Mouse (Mus musculus) left cerebral cortex, adult 2 months (tissue): Measurements from ENCODE around the gene Nhlrc3. TPM values are rescaled to one million over a fixed set of nuclear protein-coding genes. Genes with fewer than 3 reads are reported as not detected.

ENCODE experiments used
- DNase-seq, 2 experiments: peaks; one replicate each; pipeline ENCODE4 v3.0.0; 2021 to 2022; ENCODE audit warnings: low spot score in 2 of 2, mixed read lengths in 1 of 2; ENCODE audit errors: extremely low spot score in 1 of 2
- H3K27ac ChIP-seq: fragments of 200-600 bp; 2 replicates; pipeline ENCODE4 v1.8.1; 2022
- H3K4me3 ChIP-seq: fragments of 200-600 bp; 2 replicates; pipeline ENCODE4 v1.8.1; 2022
- CTCF ChIP-seq: fragments of 200-600 bp; IDR thresholded peaks from 2 replicates; pipeline ENCODE4 v1.8.1; 2022; ENCODE audit warnings: antibody characterized with exemption, mild to moderate bottlenecking, moderate library complexity
- intact Hi-C: fragments of 180-260 bp; cut with DNase I; formaldehyde crosslinking; loops from one replicate; pipeline ENCODE4 v1.15.1; 2025
- total RNA-seq, 2 experiments: library from RNA; stranded (reverse); gene quantifications; 2 replicates each; pipeline ENCODE4 v1.2.3; 2021

Gene Nhlrc3
- total RNA-seq, 2 experiments from 2014 or later, result 8.2 to 11.1 TPM

DNA sequence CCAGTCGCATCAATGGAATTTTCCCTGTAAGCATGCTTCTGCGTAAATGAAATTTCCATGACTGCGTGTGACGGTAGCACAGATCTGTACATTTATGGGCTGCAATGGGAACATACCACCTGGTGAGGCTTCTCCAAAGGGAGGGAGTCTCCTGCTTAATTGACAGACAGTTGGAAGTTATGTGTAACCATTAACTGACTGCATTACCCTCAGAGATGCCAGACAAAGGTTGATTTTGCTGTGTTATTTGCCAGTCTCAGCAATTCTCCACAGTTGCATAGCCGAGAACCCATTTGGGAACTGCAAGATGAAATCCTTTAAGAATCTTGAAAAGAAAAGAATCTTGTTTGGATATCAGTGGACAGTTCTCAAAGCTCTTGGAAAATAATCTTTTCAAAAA, 8.9 kb upstream of the Nhlrc3 start:
- H3K4me3 ChIP-seq, result no peak overlapping the region
- intact Hi-C loops, result no loop called here
- TF ChIP-seq CTCF, result no peak

DNA sequence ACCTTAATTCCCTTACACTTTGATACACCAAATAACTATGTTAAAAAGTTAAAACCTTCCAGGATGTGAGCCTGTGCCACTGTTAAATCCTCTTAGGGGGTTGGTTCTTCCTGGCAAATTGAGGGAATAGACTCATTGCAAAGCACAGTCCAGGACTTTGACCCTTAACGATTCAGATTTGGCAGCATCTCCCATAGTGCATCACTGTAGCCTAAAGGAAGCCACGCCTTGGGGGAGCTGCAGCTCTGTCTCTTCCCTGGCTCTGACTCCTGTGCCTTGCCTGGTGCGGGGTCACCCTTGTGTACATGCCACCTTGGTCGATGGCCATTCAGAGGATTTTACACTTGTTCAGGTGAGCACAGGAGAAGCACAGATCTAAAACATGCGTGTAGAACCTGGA, 6.5 kb upstream of the Nhlrc3 start:
- H3K27ac ChIP-seq, result no peak overlapping the region
- intact Hi-C loops, result no loop called here
- no peak for DNase-seq
- TF ChIP-seq CTCF, result no peak
- H3K4me3 ChIP-seq, result no peak overlapping the region

More for the DNA sequence above, 8.9 kb upstream of the Nhlrc3 start:
- DNase-seq, result no peak
- H3K27ac ChIP-seq, result no peak overlapping the region

- intact Hi-C loops, result no loop called here
- DNase-seq, result no peak
- Histone ChIP-seq H3K27ac (no peak overlapping the region), H3K4me3 (no peak overlapping the region)
- TF ChIP-seq CTCF, result no peak
Observed at GRCm38 (mm10) chr3:53467356-53467755, 4.2 kb upstream of the Nhlrc3 start.

- no peak for TF ChIP-seq CTCF
- DNase-seq, result no peak
- H3K4me3 ChIP-seq, result no peak overlapping the region
- H3K27ac ChIP-seq, result no peak overlapping the region
- intact Hi-C loops, result no loop called here
Observed at GRCm38 (mm10) chr3:53466481-53466880, 3.3 kb upstream of the Nhlrc3 start.

GRCm38 (mm10) chr3:53465330-53465729, 2.2 kb upstream of the Nhlrc3 start:
- no peak for DNase-seq
- no peak overlapping the region for H3K27ac ChIP-seq
- peak overlapping the region; percentile 82; the same call in 1 of the 2 replicates for H3K4me3 ChIP-seq

DNA sequence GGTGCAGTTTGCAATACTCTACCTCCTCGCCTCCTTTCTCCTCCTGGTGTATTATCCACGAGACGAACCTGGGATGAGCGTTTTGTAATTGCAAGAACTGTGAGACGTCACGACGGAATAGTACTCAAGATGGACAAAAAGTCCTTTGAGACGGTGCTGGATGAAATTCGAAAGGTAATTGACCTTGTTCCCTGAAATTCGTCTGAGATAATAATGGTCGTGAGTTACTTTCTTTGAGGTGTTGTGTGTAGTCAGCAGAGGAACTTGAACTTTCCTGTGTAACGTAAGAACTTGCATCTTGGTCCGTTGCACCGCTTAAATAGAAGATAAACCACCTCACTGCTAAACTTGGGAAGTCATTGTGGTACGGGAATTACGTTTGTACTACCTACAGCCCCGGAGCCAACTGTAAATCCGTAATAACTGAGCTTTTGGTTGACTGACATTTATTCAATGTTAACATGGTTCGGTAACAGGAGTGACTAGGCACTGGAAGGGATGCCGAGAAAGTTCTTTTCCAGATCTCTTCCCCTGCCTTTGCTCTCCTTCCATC, 1.1 kb upstream of the Nhlrc3 start:
- Histone ChIP-seq H3K4me3 (peak overlapping the region; percentile 82), H3K27ac (peak overlapping the region; percentile 100)
- no peak for DNase-seq
- intact Hi-C loops, result loop anchor here (5.0 kb wide), 2 partner anchors 398 to 447 kb away; partner anchors contain the start of genes Cog6 and Ufm1
- no peak for TF ChIP-seq CTCF

More at GRCm38 (mm10) chr3:53465330-53465729, 2.2 kb upstream of the Nhlrc3 start:
- intact Hi-C loops, result no loop called here
- no peak for TF ChIP-seq CTCF

DNA sequence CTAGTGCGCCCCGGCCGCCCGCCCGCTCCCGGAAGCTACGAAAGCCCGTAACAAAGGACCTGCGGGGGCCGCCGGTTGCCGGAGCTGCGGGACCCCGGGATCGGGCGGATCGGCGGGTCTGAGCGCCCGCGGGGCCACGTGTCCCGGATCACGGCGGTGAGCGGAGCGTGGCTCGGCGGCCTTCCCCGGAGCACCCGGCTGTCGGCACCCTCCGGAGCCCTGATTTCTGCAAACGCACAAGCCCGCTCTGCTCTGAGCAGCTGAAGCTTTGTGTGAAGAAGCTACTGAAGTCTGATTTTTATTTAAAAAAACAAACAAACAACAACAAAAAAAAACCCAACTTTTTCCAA, 608 bp upstream of the Nhlrc3 start:
- no peak for TF ChIP-seq CTCF
- intact Hi-C loops, result loop anchor here (5.0 kb wide), 2 partner anchors 399 to 446 kb away; partner anchors contain the start of genes Cog6 and Ufm1
- Histone ChIP-seq H3K27ac (peak overlapping the region; percentile 100), H3K4me3 (peak overlapping the region; percentile 82)
- DNase-seq, result no peak

- Histone ChIP-seq H3K4me3 (peak overlapping the region; percentile 82), H3K27ac (peak overlapping the region; percentile 100)
- intact Hi-C loops, result loop anchor here (5.0 kb wide), 2 partner anchors 400 to 445 kb away; partner anchors contain the start of genes Cog6 and Ufm1
- no peak for DNase-seq
- TF ChIP-seq CTCF, result no peak
Observed at GRCm38 (mm10) chr3:53462701-53463045, 459 bp downstream of the Nhlrc3 start.

DNA sequence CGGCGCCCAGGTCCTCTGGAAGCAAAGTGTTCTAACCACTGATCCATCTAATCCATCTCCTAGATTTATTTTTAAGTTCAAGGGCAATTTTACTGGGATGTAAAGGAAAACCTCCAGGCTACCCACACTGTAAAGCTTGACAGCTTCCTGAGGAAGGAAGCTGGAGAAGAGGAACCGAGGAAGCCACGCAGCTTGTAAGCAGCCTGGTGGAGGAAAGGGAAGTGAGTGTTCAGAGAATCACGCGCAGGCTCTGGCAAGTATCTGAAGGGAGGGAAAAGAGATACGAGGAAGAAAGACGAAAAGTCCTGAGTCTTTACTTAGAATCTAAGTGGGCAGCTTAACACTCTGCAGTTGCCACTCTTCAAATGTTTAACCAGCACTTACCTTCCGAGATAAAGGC, 3.0 kb downstream of the Nhlrc3 start:
- DNase-seq, result no peak

GRCm38 (mm10) chr3:53457750-53458149, 5.4 kb downstream of the Nhlrc3 start:
- intact Hi-C loops, result no loop called here
- no peak for TF ChIP-seq CTCF
- no peak overlapping the region for H3K4me3 ChIP-seq
- H3K27ac ChIP-seq, result no peak overlapping the region
- DNase-seq, result no peak

More for the DNA sequence above, 3.0 kb downstream of the Nhlrc3 start:
- Histone ChIP-seq H3K4me3 (no peak overlapping the region), H3K27ac (no peak overlapping the region)
- no peak for TF ChIP-seq CTCF
- intact Hi-C loops, result loop anchor here (5.0 kb wide), 2 partner anchors 402 to 443 kb away; partner anchors contain the start of genes Cog6 and Ufm1

GRCm38 (mm10) chr3:53454984-53455383, 8.1 kb downstream of the Nhlrc3 start:
- DNase-seq, result no peak
- TF ChIP-seq CTCF, result no peak
- intact Hi-C loops, result no loop called here
- Histone ChIP-seq H3K4me3 (no peak overlapping the region), H3K27ac (no peak overlapping the region)

DNA sequence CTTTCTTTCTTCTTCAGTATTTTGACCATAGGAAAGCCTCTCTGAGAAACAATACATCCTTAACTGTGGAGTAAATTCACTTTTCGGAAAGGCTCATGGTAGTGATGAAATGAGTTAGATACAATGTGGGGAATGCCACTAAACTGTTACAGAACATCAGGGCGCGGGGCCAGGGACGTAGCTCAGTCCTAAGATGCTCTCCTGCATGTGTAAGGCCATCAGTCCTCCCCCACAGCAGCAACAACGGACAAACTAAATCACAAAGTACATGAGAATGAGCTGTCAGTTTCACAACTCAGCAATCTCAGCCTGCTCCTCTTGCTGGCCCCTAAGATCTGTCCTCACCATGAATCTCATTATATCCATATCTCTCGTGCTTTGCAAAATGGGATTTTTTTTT, 8.6 kb downstream of the Nhlrc3 start:
- Histone ChIP-seq H3K4me3 (no peak overlapping the region), H3K27ac (no peak overlapping the region)
- no peak for TF ChIP-seq CTCF
- intact Hi-C loops, result no loop called here
- no peak for DNase-seq

DNA sequence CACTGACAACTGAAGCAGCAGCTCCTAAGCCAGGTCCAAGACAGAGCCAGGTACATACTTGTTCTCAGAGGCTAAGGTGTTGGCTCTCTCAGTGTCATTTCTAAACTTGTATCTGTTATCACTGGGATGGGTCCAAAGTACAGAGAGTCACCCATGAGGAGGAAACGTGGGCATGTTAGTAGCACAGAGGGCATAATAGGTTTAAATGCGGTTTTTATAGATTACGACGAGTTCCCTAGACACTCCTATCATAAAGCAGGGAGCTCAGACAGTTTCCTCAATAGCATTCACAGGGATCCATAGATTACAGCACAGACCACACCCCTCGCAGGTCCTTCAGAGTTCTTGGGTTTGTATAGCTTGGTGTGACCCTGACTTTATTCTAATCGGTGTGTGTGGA, 9.1 kb downstream of the Nhlrc3 start:
- Histone ChIP-seq H3K27ac (no peak overlapping the region), H3K4me3 (no peak overlapping the region)
- intact Hi-C loops, result no loop called here
- no peak for TF ChIP-seq CTCF
- no peak for DNase-seq
